Mouse (Mus musculus) lung, postnatal 25 days (tissue): ENCODE results near the gene Map1lc3b.
"Not testable (repeated sequence)": the region's sequence is repeated elsewhere in the genome, so short reads cannot be mapped to it uniquely, and the experiment has no call there.

Experiments used
- DNase-seq: peaks from one replicate; pipeline ENCODE4 v3.0.0; 2022; ENCODE audit warnings: low spot score

The Map1lc3b gene

GRCm38 (mm10) chr8:121573275-121573674, 16.9 kb upstream of the Map1lc3b start:
- DNase-seq, result peak; percentile 84

GRCm38 (mm10) chr8:121575661-121576060, 14.5 kb upstream of the Map1lc3b start:
- DNase-seq, result no peak

DNA sequence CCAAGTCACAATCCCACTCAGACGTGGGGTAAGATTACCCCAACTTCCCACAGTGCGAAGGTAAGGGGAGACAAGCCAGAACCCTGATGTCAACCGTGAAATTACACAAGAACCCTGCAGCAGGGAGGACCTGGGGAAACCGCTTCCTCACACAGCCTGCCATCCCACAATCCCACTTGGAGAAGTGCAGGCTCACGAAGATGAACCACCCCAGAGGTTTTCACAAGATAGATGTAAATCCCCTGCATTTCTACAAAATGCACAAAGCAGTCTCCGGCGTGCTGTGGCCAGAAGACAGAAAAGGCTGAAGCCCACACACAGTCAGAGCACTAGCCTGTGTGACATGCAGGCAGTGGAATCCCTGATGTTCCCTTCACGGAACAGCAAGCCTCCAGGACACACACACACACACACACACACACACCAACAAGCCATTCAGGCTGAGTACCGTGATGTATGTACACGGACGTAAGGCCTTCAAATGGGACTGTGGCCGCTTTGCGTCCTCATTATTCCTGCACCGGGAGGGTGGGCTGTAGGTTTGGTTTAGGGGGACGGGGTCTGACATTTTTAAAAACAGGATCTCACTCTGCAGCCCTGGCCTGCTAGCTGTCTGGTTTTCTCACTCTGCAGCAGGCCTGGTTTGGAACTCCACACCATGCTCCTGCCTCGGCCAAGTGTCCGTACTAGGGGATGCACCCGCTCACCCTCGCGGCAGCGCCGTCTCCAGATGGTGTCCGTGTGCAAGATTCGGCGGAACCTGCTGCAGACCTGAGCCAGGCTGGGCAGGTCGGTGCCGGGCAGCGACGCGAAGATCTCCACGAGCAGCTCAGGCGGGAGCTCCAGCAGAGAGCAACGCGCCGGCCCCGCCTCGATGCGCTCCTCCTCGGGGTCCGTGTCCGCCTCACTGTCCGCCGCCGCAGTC, 12.1 kb upstream of the Map1lc3b start:
- no peak for DNase-seq

DNA sequence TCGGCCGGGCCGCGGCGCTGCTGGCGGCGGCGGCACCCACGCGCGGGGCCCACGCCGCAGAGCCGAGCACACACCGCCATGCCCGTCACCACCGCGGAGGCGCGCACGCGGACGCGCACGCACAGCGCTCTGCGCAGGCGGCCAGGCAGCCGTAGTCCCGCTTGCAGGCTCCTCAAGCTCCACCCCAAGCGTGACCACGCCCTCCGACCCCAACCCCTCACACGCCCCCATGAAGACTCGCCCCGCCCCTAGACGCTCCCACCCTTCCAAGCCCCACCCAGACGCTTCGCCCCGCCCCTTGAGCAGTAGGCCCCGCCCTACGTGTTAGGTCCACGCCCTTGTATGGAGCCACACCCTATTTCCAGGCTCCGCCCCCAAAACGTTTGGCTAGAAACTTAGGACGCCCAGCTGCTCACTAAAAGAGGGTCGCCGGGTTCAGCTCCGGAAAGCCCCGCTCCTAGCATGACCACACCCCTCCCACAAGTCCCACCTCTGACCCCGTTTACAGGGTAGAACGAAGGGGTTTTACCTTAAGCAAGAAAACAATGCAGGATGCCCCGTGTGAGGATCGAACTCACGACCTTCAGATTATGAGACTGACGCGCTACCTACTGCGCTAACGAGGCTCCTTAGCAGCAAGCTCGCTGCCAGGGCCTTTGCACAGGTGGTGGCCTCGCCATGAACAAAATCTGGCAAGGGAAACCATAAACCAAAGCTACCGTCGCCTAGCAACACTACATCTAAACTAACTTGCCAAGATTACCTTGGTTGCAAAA, 11.3 kb upstream of the Map1lc3b start, which contains the start of gene Fbxo31:
Fbxo31 (minus strand) TSS at position 131 of the 776 bp plus-strand sequence.
- peak; percentile 93 for DNase-seq

DNA sequence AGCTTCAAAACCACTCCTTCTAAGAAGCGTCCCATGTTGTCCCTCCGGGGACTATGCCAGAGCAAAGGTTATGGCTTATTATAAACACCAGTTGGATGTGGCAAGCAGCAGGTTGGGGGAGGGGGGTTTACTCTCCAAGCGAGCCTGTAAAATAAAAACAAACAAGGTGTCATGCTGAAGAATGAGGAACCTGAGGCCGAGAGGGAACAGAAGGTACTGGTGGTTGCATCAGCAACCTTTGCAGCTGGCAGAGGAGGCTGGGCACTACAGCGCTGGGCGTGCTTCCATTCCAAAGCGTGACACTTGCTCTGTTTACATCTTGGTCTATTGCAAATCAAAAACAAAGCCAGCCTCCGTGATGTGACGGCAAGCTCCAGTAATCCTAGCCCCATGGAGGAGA, 9.7 kb upstream of the Map1lc3b start:
- DNase-seq, result peak; percentile 81

DNA sequence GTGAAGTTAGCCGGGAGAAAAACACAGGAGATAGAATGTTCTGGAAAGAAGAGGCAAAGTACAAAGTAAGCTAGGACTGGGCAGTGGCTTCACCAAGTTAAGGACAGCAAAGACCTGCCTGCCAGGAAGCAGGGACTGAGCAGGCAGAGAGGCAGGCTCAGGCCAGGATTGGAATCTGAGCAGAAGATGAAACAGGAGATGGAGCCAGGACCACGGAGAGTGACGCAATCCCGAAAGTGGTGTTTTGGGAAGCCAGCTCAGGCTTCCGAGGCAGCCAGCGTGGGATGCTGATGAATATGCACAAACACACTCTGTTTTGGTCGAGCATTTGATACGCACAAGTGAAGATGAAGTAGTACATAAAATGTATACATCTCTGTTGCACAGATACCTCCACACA, 6.5 kb upstream of the Map1lc3b start:
- DNase-seq, result no peak

DNA sequence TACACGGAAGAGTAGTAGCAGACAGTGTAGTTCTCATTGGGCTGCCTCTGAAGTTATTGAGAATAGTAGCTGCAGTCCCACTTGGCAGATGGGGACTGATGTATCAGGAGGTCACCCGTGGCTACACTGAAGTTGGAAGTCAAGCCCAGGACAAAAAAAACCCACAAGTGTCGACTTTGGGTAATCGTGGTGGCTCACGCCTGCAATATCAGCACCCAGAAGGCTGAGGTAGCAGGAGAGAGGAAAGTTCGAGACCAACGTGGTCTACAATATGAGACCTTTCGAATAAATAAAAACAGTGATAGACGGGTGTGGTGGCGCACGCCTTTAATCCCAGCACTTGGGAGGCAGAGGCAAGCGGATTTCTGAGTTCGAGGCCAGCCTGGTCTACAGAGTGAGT, 5.4 kb upstream of the Map1lc3b start:
- no peak for DNase-seq

GRCm38 (mm10) chr8:121585159-121585825, 4.9 kb upstream of the Map1lc3b start:
- DNase-seq, result peak; percentile 100

- DNase-seq, result no peak
These were observed 1.4 kb upstream of the Map1lc3b start for GRCm38 (mm10) chr8:121588750-121589149.

GRCm38 (mm10) chr8:121589205-121589726, 895 bp upstream of the Map1lc3b start:
- no peak for DNase-seq

- peak; percentile 61 for DNase-seq
These were observed 1.3 kb downstream of the Map1lc3b start for GRCm38 (mm10) chr8:121591178-121592066.

GRCm38 (mm10) chr8:121593293-121593692, 3.1 kb downstream of the Map1lc3b start:
- no peak for DNase-seq

DNA sequence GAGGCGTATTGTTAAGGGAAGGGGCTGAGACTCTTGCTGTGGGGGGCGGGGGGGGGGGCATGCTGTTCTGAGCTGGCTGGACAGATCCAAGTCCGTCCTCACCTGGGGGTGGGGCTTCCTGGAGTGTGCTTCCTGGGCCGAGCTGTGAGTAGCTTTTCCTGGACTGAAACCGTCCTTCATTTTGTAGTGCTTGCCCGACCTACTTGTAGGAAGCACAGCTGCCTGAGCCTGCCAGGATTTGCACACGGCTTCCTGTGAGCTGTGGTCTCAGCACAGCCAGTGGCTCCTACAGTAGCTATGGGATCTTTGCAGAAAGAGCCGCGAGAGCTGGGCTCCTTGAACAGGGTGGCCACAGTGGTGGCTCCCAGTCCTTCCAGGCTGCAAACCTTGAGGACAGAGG, 3.8 kb downstream of the Map1lc3b start:
- peak; percentile 65 for DNase-seq

GRCm38 (mm10) chr8:121597492-121597891, 7.3 kb downstream of the Map1lc3b start:
- DNase-seq, result not testable (repeated sequence)

DNA sequence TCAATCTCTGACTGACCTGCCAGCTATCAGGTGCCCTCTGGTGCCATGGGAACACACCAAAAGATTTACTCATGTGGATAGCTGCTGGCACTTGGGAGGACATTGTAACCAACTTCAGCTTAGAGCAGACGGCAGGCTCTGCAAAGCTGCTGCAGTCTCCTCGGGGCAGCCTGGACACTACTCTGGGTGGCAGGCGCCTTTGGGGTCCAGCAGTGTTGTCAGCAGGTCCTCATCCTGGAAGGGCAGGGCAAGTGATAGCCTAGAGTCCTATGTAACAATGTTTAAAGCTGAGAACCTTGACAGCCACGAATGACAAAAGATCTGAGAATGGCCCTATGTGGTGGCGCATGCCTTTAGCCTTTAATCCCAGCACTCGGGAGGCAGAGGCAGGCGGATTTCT, 8.0 kb downstream of the Map1lc3b start:
- DNase-seq, result no peak

DNA sequence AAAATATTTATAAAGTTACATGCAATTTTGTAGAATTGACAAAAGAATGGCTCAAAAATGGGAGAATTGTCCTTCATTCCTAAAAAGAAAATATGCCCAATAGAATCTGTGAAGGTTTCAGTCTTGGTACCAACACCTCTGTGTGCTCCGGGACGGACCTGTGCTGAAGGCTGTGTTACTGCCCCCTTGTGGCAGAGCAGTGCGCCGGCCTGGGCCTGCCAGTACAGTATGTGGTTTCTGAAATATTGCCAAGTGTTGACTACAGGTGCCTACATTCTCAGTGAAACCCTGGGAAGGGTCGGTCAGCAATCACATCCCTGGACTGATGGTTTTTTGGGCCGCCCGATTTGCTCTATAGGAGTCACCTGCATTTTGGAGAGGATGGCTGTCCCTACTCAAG, 8.7 kb downstream of the Map1lc3b start:
- peak; percentile 88 for DNase-seq

GRCm38 (mm10) chr8:121599842-121600241, 9.7 kb downstream of the Map1lc3b start:
- DNase-seq, result no peak

DNA sequence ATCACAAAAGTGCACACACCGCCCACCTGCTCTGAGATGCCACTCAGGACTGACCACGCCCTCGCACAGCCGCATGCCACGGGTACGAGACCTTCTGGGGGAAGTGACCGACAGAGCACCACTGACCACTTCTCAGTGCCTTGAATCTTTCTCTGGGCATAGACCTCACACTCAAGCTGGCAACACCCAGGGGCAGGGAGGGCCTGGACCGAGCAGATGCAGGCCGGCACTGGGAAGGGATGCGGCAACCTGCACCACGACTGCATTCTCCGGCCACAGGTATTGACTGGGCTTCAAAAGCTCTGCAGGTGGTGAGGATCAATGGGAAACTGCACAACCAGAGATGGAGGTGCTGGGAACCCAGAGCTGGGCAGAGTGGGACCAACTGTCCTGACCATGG, 12.2 kb downstream of the Map1lc3b start:
- DNase-seq, result no peak

- peak; percentile 88 for DNase-seq
These were observed 12.7 kb downstream of the Map1lc3b start for GRCm38 (mm10) chr8:121602860-121603259.

- no peak for DNase-seq
These were observed 13.6 kb downstream of the Map1lc3b start for GRCm38 (mm10) chr8:121603801-121604200.

DNA sequence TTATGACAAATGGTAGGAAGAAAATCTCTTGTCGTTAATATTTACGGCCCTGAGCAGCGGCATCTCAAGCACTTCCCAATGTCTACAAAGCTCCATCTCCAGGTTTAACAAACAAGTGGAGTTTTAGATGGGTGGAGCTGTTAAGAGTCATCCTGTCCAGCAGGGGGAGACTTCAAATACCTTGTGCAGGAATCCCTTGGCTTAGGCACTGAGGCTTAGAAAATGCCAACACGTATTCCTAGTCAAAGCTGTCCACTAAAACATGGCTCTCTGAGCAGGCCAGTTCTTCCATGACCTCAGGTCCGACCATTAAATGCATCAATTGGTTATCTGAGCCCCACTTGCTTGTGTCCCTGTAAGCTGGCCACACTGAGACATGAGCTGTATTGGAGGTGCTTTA, 17.5 kb downstream of the Map1lc3b start:
- no peak for DNase-seq
